Mouse (Mus musculus): ENCODE data around the gene Cobll1.

GRCm38 (mm10) chr2:65236644-65237043 is 2.6 kb downstream of the Cobll1 start:
- TF ChIP-seq CTCF (IDR thresholded peaks at IDR 0.05; ENCODE audit: extremely low read depth, insufficient read depth, low read length) (no peak), POLR2A (IDR thresholded peaks at IDR 0.05; ENCODE audit: extremely low read depth, insufficient read depth, low read length) (no peak)
